Mouse (Mus musculus): ENCODE data around the gene Itpr2. TPM values are rescaled to one million over a fixed set of nuclear protein-coding genes. Genes with fewer than 3 reads are reported as not detected.
"Not testable (repeated sequence)": the region's sequence is repeated elsewhere in the genome, so short reads cannot be mapped to it uniquely, and the experiment has no call there.

The Itpr2 gene
- total RNA-seq, 2 experiments from 2014 or later: 38.6 to 45.5 TPM

DNA sequence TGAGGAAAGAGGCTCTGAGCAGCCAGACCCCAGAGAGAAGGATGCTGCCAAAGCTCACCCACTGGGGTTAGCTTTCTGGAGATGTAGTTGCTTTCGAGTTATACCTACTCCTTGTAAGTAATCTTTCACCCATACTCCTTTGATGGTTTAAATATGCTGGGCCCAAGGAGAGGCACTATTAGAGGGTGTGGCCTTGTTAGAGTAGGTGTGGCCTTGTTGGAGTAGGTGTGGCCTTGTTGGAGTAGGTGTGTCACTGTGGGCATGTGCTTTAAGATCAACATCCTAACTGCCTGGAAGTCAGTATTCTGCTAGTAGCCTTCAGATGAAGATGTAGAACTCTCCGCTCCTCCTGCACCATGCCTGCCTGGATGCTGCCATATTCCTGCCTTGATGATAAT, 37.4 kb downstream of the Itpr2 start:
- not testable (repeated sequence) for DNase-seq

- no peak for DNase-seq
Measured at GRCm38 (mm10) chr6:146464014-146464644, 37.9 kb downstream of the Itpr2 start.

DNA sequence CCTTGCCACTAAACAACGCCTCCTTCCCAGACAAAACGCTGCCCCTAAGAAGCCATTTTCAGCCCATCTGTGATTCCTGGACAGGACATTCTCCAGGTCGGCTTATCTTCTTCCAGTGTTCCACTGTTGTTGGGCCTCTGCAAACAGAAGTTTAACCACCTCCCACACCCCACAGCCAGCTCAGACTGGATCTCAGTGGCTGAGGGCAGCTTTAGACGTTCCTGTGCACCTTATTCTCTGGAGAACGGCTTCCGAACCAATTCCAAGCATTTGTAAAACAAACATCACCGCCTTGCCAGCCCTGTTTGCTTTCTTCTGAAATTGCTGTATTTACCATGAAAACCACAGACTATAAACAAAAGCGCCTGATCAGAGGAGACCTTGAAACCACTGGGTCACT, 41.1 kb downstream of the Itpr2 start:
- DNase-seq: no peak

- no peak for DNase-seq
Measured at GRCm38 (mm10) chr6:146458436-146458835, 43.6 kb downstream of the Itpr2 start.

GRCm38 (mm10) chr6:146456741-146457140, 45.3 kb downstream of the Itpr2 start:
- DNase-seq: no peak

GRCm38 (mm10) chr6:146454520-146455511, 47.2 kb downstream of the Itpr2 start:
- DNase-seq: no peak

DNA sequence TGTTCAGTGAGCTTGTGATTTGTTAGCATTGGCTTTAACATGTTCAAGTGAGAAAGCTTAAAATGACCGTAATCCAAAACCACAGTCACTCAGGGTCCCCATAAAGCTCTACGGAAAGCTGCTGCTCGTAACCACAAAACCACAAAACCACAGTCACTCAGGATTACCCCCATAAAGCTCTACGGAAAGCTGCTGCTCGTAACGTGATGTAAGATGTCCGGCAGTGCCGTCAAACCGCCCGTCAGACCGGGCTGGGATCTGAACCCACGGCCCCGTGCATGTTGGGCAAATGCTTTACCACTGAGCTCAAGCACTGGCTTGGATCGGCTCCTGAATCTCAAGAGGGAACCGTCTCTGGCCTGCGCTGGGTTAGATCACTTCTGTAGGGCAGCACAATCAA, 49.5 kb downstream of the Itpr2 start:
- no peak for DNase-seq

DNA sequence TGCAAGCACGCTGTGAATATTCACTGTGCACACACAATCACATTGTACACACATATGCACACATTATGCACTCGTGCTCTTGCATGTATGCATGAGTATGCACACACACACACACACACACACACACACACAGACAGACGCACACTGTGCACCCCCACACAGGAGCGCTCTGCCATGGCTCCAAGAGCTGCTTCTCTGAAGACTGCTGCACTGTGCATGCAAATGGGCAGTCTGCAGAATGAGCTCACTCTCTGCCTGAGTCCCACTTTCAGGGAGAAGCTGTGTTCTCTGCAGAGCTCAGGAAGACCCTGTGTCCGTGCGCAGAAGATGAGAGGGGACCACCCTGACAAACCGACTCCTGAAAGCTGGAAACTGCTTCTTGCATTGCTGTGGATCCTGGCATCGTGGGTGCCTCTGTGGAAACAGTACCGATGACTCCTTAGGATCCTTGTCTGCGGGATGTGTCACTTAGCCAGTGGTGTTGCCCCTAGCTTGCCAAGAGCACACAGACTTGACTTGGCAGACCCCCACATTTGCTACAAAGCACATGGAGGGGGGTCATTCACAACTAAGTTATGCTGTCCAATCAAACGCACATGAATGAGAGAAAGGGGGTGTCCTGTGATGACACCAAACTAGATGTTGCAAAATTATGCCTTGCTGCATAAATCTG, 55.9 kb downstream of the Itpr2 start:
- no peak for DNase-seq

GRCm38 (mm10) chr6:146439826-146440225, 62.2 kb downstream of the Itpr2 start:
- DNase-seq: no peak

- DNase-seq: no peak
Measured at GRCm38 (mm10) chr6:146439071-146439818, 62.8 kb downstream of the Itpr2 start.

GRCm38 (mm10) chr6:146438057-146438456, 64.0 kb downstream of the Itpr2 start:
- no peak for DNase-seq

DNA sequence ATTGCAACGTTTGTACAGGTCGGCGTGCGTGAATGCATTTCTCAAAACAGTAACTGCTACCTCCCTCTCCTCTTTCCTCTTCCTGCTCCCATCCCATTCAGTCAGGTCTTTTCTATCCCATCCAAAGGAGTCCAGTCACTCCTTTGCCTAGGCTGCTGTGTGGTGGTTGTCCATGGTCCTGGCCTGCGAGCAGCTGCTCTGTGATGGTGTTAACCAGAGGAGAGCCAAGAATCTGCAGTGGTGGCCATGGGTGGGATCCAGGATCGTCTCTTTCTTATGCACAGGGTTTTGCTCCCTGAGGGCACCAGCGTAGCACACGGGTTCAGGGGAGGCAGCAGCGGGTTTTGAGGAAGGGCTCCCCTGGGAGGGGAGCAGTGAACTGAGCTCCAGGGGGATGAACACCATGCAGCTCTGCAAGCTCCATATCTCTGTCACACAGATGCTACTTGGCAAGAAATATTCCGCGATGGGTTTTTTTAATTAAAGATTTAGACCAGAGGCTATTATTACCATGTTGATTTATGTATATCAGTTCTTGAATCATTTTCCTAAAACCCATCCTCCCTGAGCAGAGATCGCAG, 65.0 kb downstream of the Itpr2 start:
- peak; percentile 31 for DNase-seq

- no peak for DNase-seq
Measured at GRCm38 (mm10) chr6:146434217-146434616, 67.8 kb downstream of the Itpr2 start.

- DNase-seq: no peak
Measured at GRCm38 (mm10) chr6:146432218-146432865, 69.7 kb downstream of the Itpr2 start.

DNA sequence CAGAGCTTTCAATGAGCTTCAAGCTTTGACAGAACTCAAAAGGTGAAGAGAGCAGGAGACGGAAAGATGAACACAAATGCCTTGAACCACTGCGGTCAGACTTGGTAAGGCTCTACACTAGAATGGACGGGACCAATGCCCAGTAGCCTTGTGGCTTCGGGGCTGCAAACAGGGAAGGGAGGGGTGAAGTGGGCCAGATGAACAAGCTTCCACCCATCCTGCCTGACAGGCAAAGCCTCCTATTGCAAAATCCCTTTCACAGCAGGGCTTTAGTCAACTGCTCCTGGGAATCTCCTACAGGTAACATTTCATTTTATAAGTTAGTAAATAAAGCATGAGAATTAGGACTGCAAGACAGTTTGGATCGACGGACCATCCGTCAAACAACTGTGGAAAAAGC, 70.2 kb downstream of the Itpr2 start:
- no peak for DNase-seq

- peak; percentile 55 for DNase-seq
Measured at GRCm38 (mm10) chr6:146429694-146430380, 72.2 kb downstream of the Itpr2 start.

GRCm38 (mm10) chr6:146424778-146425177, 77.2 kb downstream of the Itpr2 start:
- no peak for DNase-seq

DNA sequence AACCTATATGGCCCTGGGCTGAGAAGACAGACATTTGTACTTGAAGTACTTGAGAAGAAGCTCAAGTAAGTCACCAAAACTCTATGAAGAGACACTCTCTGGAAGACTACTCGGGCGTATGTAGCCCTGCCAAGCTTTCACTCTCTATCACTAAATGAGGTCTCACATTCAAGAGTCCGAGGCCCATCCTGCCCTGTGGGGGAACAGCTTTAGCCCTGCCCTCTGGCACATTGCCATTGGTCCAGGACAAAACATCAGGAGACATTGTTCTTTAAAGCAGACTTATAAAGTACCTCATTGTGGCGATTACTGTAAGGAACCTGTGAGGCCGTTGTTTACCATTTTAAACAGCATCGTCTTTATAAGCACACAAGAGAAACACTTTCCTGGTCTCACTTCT, 77.7 kb downstream of the Itpr2 start:
- DNase-seq: no peak

- no peak for DNase-seq
Measured at GRCm38 (mm10) chr6:146420718-146421117, 81.3 kb downstream of the Itpr2 start.

GRCm38 (mm10) chr6:146416461-146416860, 85.6 kb downstream of the Itpr2 start:
- no peak for DNase-seq

- DNase-seq: no peak
Measured at GRCm38 (mm10) chr6:146414094-146414493, 87.9 kb downstream of the Itpr2 start.
